Mouse (Mus musculus): ENCODE results near the gene Kcp.

- TF ChIP-seq CTCF (IDR thresholded peaks at IDR 0.05; ENCODE audit: control insufficient read depth, insufficient read depth, insufficient read length) (no peak), MYOG (IDR thresholded peaks at IDR 0.05; ENCODE audit: control insufficient read depth, extremely low read depth, insufficient read length) (no peak), MYOD1 (IDR thresholded peaks at IDR 0.05; ENCODE audit: control insufficient read depth, insufficient read length, low read depth) (no peak), CEBPB (IDR thresholded peaks at IDR 0.05; ENCODE audit: low read depth) (no peak), USF1 (IDR thresholded peaks at IDR 0.05; ENCODE audit: low read depth) (no peak), FOSL1 (IDR thresholded peaks at IDR 0.05; ENCODE audit: insufficient read depth, low read length, poor library complexity, severe bottlenecking) (no peak)
These were observed 5.5 kb upstream of the Kcp start for GRCm38 (mm10) chr6:29513284-29513683.

Measured in C2C12 (cell line).